Mouse (Mus musculus) liver, embryonic 12.5 days (tissue): Measurements from ENCODE around the gene Mutyh. TPM values are rescaled to one million over a fixed set of nuclear protein-coding genes. Genes with fewer than 3 reads are reported as not detected.
"Not testable (repeated sequence)": the region's sequence is repeated elsewhere in the genome, so short reads cannot be mapped to it uniquely, and the experiment has no call there.

Experiments used
- ATAC-seq: fragments of 200-750 bp; cut with Nextera tagmentation; 2 replicates; pipeline ENCODE4 v1.8.0; 2017; ENCODE audit warnings: moderate number of reproducible peaks, mild to moderate bottlenecking, moderate library complexity
- H3K27ac ChIP-seq: fragments of 300-500 bp; sonication (generic); 2 replicates; pipeline ENCODE4 v1.5.1; 2016; ENCODE audit warnings: mild to moderate bottlenecking
- H3K27me3 ChIP-seq: fragments of 300-500 bp; sonication (generic); replicated peaks from 2 replicates; pipeline ENCODE4 v1.6.1; 2016; ENCODE audit warnings: mild to moderate bottlenecking, moderate library complexity
- H3K36me3 ChIP-seq: fragments of 300-500 bp; sonication (generic); 2 replicates; pipeline ENCODE4 v1.6.1; 2016; ENCODE audit warnings: mild to moderate bottlenecking, moderate library complexity
- H3K4me1 ChIP-seq: fragments of 300-500 bp; sonication (generic); 2 replicates; pipeline ENCODE4 v1.6.1; 2016
- H3K4me2 ChIP-seq: fragments of 300-500 bp; sonication (generic); 2 replicates; pipeline ENCODE4 v1.6.1; 2016; ENCODE audit warnings: mild to moderate bottlenecking, moderate library complexity
- H3K4me3 ChIP-seq: fragments of 300-500 bp; sonication (generic); 2 replicates; pipeline ENCODE4 v1.5.1; 2016; ENCODE audit warnings: mild to moderate bottlenecking, moderate library complexity
- H3K9ac ChIP-seq: fragments of 300-500 bp; sonication (generic); 2 replicates; pipeline ENCODE4 v1.6.1; 2016; ENCODE audit warnings: mild to moderate bottlenecking, moderate library complexity
- H3K9me3 ChIP-seq: fragments of 300-500 bp; sonication (generic); replicated peaks from 2 replicates; pipeline ENCODE4 v1.6.1; 2016; ENCODE audit warnings: mild to moderate bottlenecking, moderate library complexity
- WGBS: fragments of 180-500 bp; shearing (Covaris S2); methylation state at CpG from one replicate; pipeline ENCODE4 v1.1.7; 2016; ENCODE audit not compliant: insufficient replicate concordance; 5-methylcytosine and 5-hydroxymethylcytosine counted together
- polyA plus RNA-seq: library from polyadenylated mRNA; unstranded; fragments of >200 nt; fragmentation: Nextera tagmentation; extraction: Ambion mirVana; gene quantifications from 2 replicates; pipeline ENCODE4 v1.2.1, GENCODE M21; 2016

Mutyh gene
- polyA plus RNA-seq, 1 experiment from 2014 or later: 4.8 TPM

DNA sequence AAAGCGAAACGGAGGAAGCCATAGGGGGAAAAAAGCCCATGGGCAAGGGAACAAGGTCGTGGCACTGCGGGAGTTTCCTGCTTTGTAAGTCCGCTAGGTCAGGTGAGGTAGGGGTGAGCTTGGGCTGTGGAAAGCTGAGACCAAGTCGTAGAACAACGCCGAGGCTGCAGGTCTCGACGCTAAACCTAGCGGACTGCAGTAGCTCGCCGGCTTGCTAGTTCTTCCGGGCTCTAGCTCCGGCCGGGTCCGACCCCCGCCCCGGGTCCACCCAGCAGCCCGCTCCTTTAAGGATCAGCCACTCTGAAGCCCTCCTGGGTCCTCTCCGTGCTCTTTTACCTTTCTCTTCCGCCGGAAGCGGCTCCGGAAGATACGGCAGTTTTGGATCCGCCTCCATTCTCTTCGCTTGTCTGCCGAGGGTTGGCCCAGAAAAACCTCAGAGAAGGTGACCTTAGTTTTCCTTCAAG lies 17.1 kb downstream of the Mutyh start:
- peaks cover 17% of the 10 kb centered on the region for H3K27me3 ChIP-seq
- H3K9me3 ChIP-seq: no peaks in the 10 kb centered on the region
- peak overlapping the region; percentile 83 for H3K9ac ChIP-seq
- peaks cover 50% of the 10 kb centered on the region for H3K4me1 ChIP-seq
- ATAC-seq: peak; percentile 66
- H3K4me2 ChIP-seq: peak overlapping the region; percentile 75
- peak overlapping the region; percentile 74 for H3K27ac ChIP-seq
- H3K4me3 ChIP-seq: peak overlapping the region; percentile 73
- WGBS: 1% methylated on average over 29 of the region's 29 CpGs
- no peaks in the 10 kb centered on the region for H3K36me3 ChIP-seq

DNA sequence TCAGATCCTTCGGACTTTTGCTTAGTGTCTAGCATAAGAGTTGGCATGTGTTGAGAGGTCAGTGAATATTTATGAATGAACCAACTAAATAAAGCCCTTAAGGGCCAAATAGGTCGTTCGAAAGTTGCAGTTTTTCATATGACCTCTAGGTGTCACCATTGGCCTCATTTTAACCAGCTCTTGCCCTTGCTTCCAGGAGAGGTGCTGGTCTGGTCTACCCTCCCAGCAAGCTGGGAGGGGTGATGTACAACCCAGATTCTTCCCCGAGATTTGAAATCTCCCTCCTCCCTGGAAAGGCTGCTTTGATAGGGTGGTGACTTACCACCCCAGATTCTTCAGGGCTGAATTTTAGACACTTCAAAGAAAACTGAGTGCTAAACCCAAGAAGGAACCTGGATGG lies 20.3 kb downstream of the Mutyh start:
- Histone ChIP-seq H3K9ac (no peak overlapping the region), H3K9me3 (no peaks in the 10 kb centered on the region), H3K4me1 (peaks cover 24% of the 10 kb centered on the region), H3K36me3 (no peaks in the 10 kb centered on the region), H3K27me3 (no peaks in the 10 kb centered on the region; the same call in 1 of the 2 replicates), H3K4me2 (no peak overlapping the region), H3K4me3 (no peak overlapping the region), H3K27ac (no peak overlapping the region)
- ATAC-seq: no peak
- under 1% methylated on average over 4 of the region's 4 CpGs for WGBS

DNA sequence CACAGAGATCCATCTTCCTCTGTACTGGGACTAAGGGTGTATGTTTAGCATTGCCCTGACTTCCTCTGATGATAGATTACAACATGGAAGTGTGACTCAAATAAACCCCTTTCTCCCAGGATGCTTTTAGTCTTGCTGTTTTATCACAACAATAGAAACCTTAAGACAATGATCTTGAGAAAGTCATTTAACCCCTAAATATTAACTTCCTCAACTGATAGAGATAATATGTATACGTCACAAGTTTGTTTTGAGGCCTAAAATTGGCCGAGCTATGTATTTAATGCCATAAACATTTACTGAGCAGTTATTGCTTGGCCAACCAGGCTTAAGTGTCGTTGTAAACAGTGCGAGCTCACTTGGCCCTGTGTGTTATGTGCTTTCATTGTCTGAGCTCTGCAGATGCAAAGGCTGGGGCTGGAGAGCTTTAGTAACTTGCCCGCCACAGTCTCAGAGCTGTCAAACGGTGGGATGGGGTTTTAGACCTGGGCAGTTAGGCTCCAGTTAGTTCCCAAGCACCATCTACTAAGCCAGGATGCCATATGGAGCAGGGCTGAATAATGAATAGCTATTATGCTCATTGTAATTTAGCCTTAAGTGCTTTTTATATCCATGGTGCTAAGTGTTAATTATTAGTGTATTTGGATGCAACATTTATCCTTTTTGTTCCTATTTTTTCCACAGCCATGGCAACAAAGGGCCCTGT lies 22.0 kb downstream of the Mutyh start:
- Histone ChIP-seq H3K27ac (no peak overlapping the region), H3K9ac (no peak overlapping the region), H3K4me2 (no peak overlapping the region), H3K4me1 (peaks cover 8% of the 10 kb centered on the region), H3K36me3 (no peaks in the 10 kb centered on the region), H3K4me3 (no peak overlapping the region), H3K9me3 (no peaks in the 10 kb centered on the region), H3K27me3 (no peaks in the 10 kb centered on the region; the same call in 1 of the 2 replicates)
- WGBS: 60% methylated on average over 6 of the region's 6 CpGs
- ATAC-seq: no peak

DNA sequence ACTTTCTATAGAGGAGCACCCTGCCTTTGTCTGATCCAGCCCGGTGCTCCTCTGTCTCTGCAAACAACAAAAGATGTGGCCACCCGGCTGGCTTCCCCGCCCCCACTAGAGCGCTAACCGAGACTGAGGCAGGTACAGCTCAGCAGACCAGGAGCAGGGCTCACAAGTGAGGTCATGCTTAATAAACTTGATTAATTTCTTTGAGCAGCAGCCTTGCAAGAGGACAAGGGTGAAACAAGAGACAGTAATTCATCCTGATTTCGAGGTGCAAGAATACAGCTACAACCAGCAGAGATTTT lies 22.5 kb downstream of the Mutyh start:
- Histone ChIP-seq H3K4me3 (no peak overlapping the region), H3K36me3 (no peaks in the 10 kb centered on the region), H3K27me3 (no peaks in the 10 kb centered on the region; the same call in 1 of the 2 replicates), H3K27ac (no peak overlapping the region), H3K9ac (no peak overlapping the region), H3K9me3 (no peaks in the 10 kb centered on the region), H3K4me1 (peaks cover 5% of the 10 kb centered on the region), H3K4me2 (no peak overlapping the region)
- ATAC-seq: no peak
- WGBS: 45% methylated on average over 6 of the region's 6 CpGs

DNA sequence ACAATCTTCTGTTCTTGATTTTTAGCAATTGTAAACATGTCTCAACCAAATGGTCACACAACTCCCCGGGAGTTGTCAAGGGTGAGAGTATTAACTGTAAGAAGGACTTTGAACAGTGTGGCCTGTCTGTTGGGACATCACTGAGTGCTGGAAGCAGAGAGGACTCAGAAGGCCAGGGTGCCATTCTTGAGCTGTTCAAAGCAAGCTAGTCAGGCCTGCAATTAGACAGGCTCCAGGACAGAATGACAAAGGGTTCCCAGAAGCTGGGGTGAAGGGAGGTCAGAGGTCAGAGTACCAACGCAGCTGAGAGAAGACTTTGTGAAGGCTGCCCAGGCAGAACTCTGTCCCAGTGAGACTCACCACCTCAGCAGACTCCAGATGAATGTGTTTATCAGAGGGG lies 31.5 kb downstream of the Mutyh start:
- Histone ChIP-seq H3K36me3 (no peaks in the 10 kb centered on the region), H3K9me3 (no peaks in the 10 kb centered on the region), H3K27me3 (peaks cover 42% of the 10 kb centered on the region), H3K4me3 (no peak overlapping the region), H3K27ac (no peak overlapping the region), H3K4me1 (no peaks in the 10 kb centered on the region), H3K4me2 (no peak overlapping the region), H3K9ac (no peak overlapping the region)
- 51% methylated on average over 2 of the region's 2 CpGs for WGBS
- no peak for ATAC-seq

DNA sequence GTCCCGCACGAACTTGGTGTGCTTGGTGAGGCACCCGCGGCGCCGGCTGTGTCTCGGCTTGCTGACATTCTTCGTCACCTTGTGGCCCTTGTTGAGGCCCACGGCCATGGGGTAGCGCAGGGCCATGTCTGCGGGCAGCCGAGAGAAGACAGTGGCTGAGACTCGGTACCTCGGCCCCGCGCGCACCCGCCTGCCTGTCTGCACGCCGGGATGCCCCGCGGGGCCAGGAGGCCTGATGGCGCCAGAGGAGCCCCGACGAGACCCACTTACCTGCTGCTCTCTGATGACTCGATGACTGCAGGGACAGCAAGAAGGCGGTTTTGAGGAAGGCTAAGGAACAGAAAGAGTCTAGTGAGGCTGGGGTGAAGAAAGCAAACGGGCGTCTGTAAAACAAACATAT lies 32.6 kb downstream of the Mutyh start:
- H3K4me2 ChIP-seq, H3K9me3 ChIP-seq, H3K9ac ChIP-seq, ATAC-seq, H3K4me3 ChIP-seq, H3K27ac ChIP-seq, H3K4me1 ChIP-seq, H3K36me3 ChIP-seq: not testable (repeated sequence)
- H3K27me3 ChIP-seq: peaks cover 46% of the 10 kb centered on the region
- 22% methylated on average over 24 of the region's 29 CpGs for WGBS

DNA sequence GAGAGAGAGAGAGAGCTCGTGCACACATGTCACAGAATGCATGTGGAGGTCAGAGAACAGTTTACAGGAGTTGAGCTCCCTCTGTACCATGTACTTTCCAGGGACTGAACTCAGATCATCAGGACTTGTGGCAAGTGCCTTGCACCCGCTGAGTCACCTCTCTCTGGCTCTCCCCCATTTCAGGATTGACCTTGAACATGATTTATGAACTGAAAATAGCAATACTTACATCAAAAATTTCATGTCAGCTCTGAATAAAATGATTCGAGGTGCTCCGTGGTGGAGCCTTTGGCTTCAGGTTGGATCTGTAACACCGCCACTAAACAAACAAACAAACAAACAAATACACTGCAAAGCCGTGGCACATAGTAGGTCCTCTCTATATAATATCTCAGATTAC lies 33.3 kb downstream of the Mutyh start:
- WGBS: 56% methylated on average over 6 of the region's 6 CpGs
- Histone ChIP-seq H3K27ac (no peak overlapping the region), H3K36me3 (no peaks in the 10 kb centered on the region), H3K27me3 (peaks cover 46% of the 10 kb centered on the region), H3K9ac (no peak overlapping the region), H3K9me3 (no peaks in the 10 kb centered on the region; the same call in 1 of the 2 replicates), H3K4me2 (no peak overlapping the region), H3K4me1 (no peaks in the 10 kb centered on the region), H3K4me3 (no peak overlapping the region)
- no peak for ATAC-seq

DNA sequence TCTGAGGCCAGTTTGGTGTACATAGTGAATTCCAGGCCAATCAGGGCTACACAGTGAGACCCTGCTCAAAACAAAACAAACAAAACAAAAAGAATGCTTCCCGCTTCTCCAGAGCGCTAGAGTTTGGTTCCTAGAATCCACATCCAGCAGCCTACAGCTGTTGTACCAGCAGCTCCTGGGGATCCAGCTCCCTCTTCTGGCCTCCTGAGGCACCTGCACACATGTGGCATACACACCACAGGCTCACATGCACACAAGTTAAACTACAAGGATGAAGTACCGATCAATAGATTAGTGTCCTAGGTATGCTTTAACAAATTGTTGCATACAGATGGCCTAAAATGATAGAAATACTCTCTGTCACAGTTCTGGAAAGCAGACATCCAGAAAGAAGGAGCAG lies 36.8 kb downstream of the Mutyh start:
- Histone ChIP-seq H3K27ac (no peak overlapping the region), H3K36me3 (no peaks in the 10 kb centered on the region), H3K9ac (no peak overlapping the region), H3K9me3 (no peaks in the 10 kb centered on the region; the same call in 1 of the 2 replicates), H3K27me3 (peaks cover 41% of the 10 kb centered on the region), H3K4me2 (no peak overlapping the region), H3K4me3 (no peak overlapping the region), H3K4me1 (no peaks in the 10 kb centered on the region)
- ATAC-seq: no peak
- 85% methylated on average over 3 of the region's 3 CpGs for WGBS

DNA sequence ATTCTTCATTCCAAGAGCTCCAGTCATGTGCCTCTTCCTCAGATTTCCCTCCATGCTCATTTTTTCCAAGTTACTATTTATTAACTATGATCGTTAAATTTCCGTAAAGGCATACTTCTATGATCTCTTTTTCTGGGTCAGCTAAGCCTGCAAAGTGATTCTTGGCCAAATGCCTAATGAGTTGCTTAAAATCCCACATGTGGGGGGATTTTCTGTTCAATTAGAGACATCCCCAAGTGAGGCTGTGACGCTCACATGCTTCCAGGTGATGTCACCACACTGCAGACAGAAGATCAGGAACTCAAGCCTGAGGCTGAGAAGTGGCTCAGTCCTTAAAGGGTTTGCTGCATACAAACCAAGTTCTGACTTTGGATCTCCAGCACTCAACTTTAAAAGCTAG lies 42.4 kb downstream of the Mutyh start:
- no peak for ATAC-seq
- WGBS: 70% methylated on average over 3 of the region's 3 CpGs
- H3K4me1 ChIP-seq: no peaks in the 10 kb centered on the region
- no peak overlapping the region for H3K4me3 ChIP-seq
- H3K27me3 ChIP-seq: peaks cover 17% of the 10 kb centered on the region; the same call in 1 of the 2 replicates
- H3K27ac ChIP-seq: no peak overlapping the region
- no peaks in the 10 kb centered on the region for H3K36me3 ChIP-seq
- no peak overlapping the region for H3K4me2 ChIP-seq
- H3K9ac ChIP-seq: no peak overlapping the region
- no peaks in the 10 kb centered on the region for H3K9me3 ChIP-seq

DNA sequence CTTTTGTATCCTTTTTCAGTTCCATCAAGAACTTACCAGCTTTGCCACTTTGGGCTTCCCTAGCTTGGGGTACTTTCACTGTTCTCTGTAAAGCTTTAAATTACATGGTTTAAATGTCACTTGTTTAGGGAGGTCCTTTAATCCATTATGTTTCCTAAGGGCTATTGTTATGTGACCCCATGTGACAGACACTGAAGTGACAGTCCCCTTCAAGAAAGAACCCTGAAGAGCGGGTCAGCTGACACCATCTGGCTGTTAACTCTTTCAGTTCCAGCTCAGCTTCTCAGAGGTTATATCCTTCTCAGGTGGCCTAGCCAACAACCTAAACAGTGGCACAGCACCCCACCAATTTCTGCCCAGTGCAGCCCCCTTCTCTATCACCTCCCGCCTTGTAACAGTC lies 46.8 kb downstream of the Mutyh start:
- 39% methylated on average over 2 of the region's 2 CpGs for WGBS
- Histone ChIP-seq H3K4me1 (no peaks in the 10 kb centered on the region), H3K9me3 (no peaks in the 10 kb centered on the region), H3K27ac (no peak overlapping the region), H3K27me3 (0 out of 2 replicates have a peak, but pooled peaks cover 12% of the 10 kb centered on the region), H3K9ac (no peak overlapping the region), H3K36me3 (no peaks in the 10 kb centered on the region), H3K4me2 (no peak overlapping the region), H3K4me3 (no peak overlapping the region)
- ATAC-seq: no peak

DNA sequence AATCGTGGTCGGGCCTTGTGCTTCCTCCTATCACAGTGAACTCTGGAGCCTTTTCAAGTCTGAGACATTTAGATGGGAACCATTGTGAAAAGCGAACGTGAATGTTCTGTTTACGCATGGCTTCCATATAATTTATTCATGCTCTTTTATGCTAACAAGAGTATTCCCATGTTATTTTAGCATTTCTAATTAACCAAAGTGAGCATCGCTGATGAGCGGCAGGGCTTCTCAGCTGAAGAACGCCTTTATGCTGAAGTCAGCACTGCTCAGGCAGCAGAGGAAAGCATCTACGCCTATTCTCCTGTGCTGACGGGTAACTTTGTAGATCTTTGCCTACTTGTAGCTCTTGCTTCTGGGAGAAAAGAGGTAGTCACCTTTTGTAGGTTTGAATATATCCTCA lies 49.7 kb downstream of the Mutyh start:
- WGBS: 77% methylated on average over 10 of the region's 10 CpGs
- Histone ChIP-seq H3K36me3 (no peaks in the 10 kb centered on the region), H3K27me3 (peaks cover 18% of the 10 kb centered on the region), H3K9me3 (no peaks in the 10 kb centered on the region), H3K4me2 (no peak overlapping the region), H3K9ac (no peak overlapping the region), H3K4me1 (no peaks in the 10 kb centered on the region), H3K27ac (no peak overlapping the region), H3K4me3 (no peak overlapping the region)
- ATAC-seq: no peak

DNA sequence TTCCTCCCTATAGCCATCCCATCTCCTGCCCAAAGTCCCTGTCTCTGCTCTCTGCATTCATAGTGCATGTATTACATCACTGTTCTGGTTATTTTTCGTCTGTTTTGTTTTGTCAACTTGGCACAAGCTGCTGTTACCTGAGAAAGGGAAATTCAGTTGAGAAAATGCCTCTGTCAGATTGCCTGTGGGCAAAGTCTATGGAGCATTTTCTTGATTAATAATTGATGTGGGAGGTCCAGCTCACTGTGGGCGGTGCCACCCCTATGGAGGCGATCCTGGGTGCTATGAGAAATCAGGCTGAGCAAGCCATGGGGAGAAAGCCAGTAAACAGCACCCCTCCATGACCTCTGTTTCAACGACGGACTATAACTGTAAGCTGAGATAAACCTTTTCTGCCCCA lies 52.2 kb downstream of the Mutyh start:
- H3K9ac ChIP-seq: no peak overlapping the region
- no peak for ATAC-seq
- no peak overlapping the region for H3K27ac ChIP-seq
- H3K9me3 ChIP-seq: no peaks in the 10 kb centered on the region
- no peak overlapping the region for H3K4me3 ChIP-seq
- 52% methylated on average over 5 of the region's 5 CpGs for WGBS
- H3K4me2 ChIP-seq: no peak overlapping the region
- no peaks in the 10 kb centered on the region for H3K36me3 ChIP-seq
- peaks cover 33% of the 10 kb centered on the region for H3K27me3 ChIP-seq
- no peaks in the 10 kb centered on the region for H3K4me1 ChIP-seq

DNA sequence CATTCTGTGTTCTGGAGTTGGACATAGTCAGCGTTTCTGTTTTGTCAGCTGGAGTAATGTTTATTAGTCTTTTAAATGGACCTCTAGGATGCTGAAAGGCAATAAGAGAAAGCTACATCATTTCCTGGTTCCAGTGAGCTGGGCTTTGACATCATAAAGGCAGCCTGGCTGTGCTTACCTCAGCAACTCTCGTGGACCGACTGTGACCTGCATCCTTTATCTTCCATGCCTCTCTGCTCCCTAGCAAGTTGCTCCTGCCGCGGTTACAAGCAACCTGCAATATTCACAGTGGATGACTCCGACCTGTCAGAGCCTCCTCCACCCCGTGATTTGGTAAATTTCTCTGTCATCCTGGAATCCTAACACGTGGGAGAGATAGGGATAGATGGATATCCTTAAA lies 54.5 kb downstream of the Mutyh start:
- H3K27me3 ChIP-seq: peaks cover 35% of the 10 kb centered on the region

More for the DNA sequence above, 54.5 kb downstream of the Mutyh start:
- Histone ChIP-seq H3K9me3 (no peaks in the 10 kb centered on the region), H3K9ac (no peak overlapping the region), H3K4me2 (no peak overlapping the region), H3K4me1 (no peaks in the 10 kb centered on the region), H3K36me3 (no peaks in the 10 kb centered on the region), H3K27ac (no peak overlapping the region), H3K4me3 (no peak overlapping the region)
- WGBS: 52% methylated on average over 8 of the region's 8 CpGs
- no peak for ATAC-seq
